Mouse (Mus musculus) neural tube, embryonic 11.5 days (tissue): ENCODE measurements around the gene Anapc11. TPM values are rescaled to one million over a fixed set of nuclear protein-coding genes. Genes with fewer than 3 reads are reported as not detected.
A peak's percentile ranks its signal among the peaks of the same experiment; 100 is the strongest.

Source experiments
- ATAC-seq: fragments of 200-750 bp; cut with Nextera tagmentation; 2 replicates; pipeline ENCODE4 v1.8.0; 2017; ENCODE audit warnings: moderate number of reproducible peaks, mild to moderate bottlenecking, moderate TSS enrichment, moderate library complexity; ENCODE audit not compliant: insufficient read depth, low FRiP score, low TSS enrichment
- DNase-seq: peaks from one replicate; pipeline ENCODE4 v3.0.0-alpha.2; 2015; ENCODE audit warnings: low spot score
- H3K27ac ChIP-seq: fragments of 300-500 bp; sonication (generic); 2 replicates; pipeline ENCODE4 v1.5.1; 2014; ENCODE audit warnings: low read depth, mild to moderate bottlenecking, low read length
- H3K27me3 ChIP-seq: fragments of 300-500 bp; sonication (generic); 2 replicates; pipeline ENCODE4 v1.6.1; 2014; ENCODE audit warnings: mild to moderate bottlenecking, low read length, mixed read lengths; ENCODE audit not compliant: control insufficient read depth, insufficient read depth
- H3K36me3 ChIP-seq: fragments of 300-500 bp; sonication (generic); 2 replicates; pipeline ENCODE4 v1.6.1; 2014; ENCODE audit warnings: mild to moderate bottlenecking, low read length, moderate library complexity, mixed read lengths; ENCODE audit not compliant: control insufficient read depth, insufficient read depth
- H3K4me1 ChIP-seq: fragments of 300-500 bp; sonication (generic); 2 replicates; pipeline ENCODE4 v1.6.1; 2014; ENCODE audit warnings: low read length, mixed read lengths; ENCODE audit not compliant: control insufficient read depth, insufficient read depth
- H3K4me2 ChIP-seq: fragments of 300-500 bp; sonication (generic); 2 replicates; pipeline ENCODE4 v1.6.1; 2014; ENCODE audit warnings: low read depth, mild to moderate bottlenecking, moderate library complexity
- H3K4me3 ChIP-seq: fragments of 300-500 bp; sonication (generic); 2 replicates; pipeline ENCODE4 v1.5.1; 2014; ENCODE audit warnings: low read depth, low read length
- H3K9ac ChIP-seq: fragments of 300-500 bp; sonication (generic); 2 replicates; pipeline ENCODE4 v1.6.1; 2014; ENCODE audit warnings: mild to moderate bottlenecking, low read length
- H3K9me3 ChIP-seq: fragments of 300-500 bp; sonication (generic); 2 replicates; pipeline ENCODE4 v1.6.1; 2016; ENCODE audit warnings: low read length; ENCODE audit not compliant: control insufficient read depth
- WGBS: fragments of 180-500 bp; shearing (Covaris S2); extraction: QIAGEN DNeasy Blood & Tissue Kit; methylation state at CpG from one replicate; pipeline ENCODE4 v1.1.7; 2014; 5-methylcytosine and 5-hydroxymethylcytosine counted together
- polyA plus RNA-seq: library from polyadenylated mRNA; unstranded; fragments of >200 nt; fragmentation: Nextera tagmentation; extraction: Ambion mirVana; gene quantifications from 2 replicates; pipeline ENCODE4 v1.2.1, GENCODE M21; 2014

The Anapc11 gene
- polyA plus RNA-seq, 1 experiment from 2014 or later = 199 TPM

GRCm38 (mm10) chr11:120609250-120609649 is 11.0 kb downstream of the Anapc11 start:
- no peak for ATAC-seq
- H3K27ac ChIP-seq = no peak overlapping the region
- no peaks in the 10 kb centered on the region for H3K9me3 ChIP-seq
- 34% methylated on average over 8 of the region's 8 CpGs for WGBS
- no peak for DNase-seq
- no peak overlapping the region for H3K4me2 ChIP-seq
- peaks cover 9% of the 10 kb centered on the region; the same call in 1 of the 2 replicates for H3K4me1 ChIP-seq
- H3K4me3 ChIP-seq = no peak overlapping the region
- peaks cover 14% of the 10 kb centered on the region for H3K36me3 ChIP-seq
- H3K9ac ChIP-seq = no peak overlapping the region
- 0 out of 2 replicates have a peak, but pooled peaks cover 2% of the 10 kb centered on the region for H3K27me3 ChIP-seq

DNA sequence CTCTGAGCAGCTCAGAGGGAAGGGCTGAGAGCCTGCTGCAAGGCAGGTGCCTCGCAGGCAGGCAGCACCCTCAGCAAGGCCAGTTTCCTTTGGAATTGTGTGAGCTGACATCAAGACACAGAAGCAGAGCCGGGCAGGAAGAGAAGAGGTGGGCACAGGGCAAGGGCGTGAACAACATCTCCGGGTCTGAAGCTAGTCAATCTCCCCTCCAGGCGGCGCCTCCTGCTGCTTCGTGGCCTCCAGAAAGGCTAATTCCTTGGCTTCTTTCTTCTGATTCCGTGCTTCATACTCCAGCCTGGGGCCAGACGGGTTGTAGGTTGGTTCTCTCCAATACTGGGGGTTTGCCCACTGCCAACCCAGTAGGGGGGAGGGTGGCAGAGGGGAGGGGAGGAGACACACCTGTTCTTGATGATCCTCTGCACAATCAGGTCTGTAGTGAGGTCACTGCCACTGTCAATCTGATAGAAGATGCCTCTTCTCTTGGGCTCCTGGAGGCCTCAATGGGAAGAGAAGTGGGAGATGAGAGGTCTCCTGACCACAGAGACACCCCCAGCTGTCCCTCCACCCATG is 12.3 kb downstream of the Anapc11 start:
- H3K9me3 ChIP-seq = no peaks in the 10 kb centered on the region
- no peak overlapping the region for H3K9ac ChIP-seq
- no peak overlapping the region for H3K4me2 ChIP-seq
- 0 out of 2 replicates have a peak, but pooled peaks cover 2% of the 10 kb centered on the region for H3K27me3 ChIP-seq
- 93% methylated on average over 9 of the region's 9 CpGs for WGBS
- H3K4me1 ChIP-seq = peaks cover 9% of the 10 kb centered on the region
- no peak for DNase-seq
- H3K36me3 ChIP-seq = peaks cover 11% of the 10 kb centered on the region
- ATAC-seq = no peak
- H3K4me3 ChIP-seq = no peak overlapping the region
- H3K27ac ChIP-seq = no peak overlapping the region

GRCm38 (mm10) chr11:120612763-120613162 is 14.5 kb downstream of the Anapc11 start:
- no peak overlapping the region for H3K9ac ChIP-seq
- peaks cover 9% of the 10 kb centered on the region for H3K36me3 ChIP-seq
- 48% methylated on average over 6 of the region's 6 CpGs for WGBS
- peaks cover 18% of the 10 kb centered on the region for H3K4me1 ChIP-seq
- no peaks in the 10 kb centered on the region for H3K9me3 ChIP-seq
- H3K27me3 ChIP-seq = 0 out of 2 replicates have a peak, but pooled peaks cover 2% of the 10 kb centered on the region
- peak; percentile 65 for DNase-seq
- ATAC-seq = no peak
- H3K27ac ChIP-seq = no peak overlapping the region
- no peak overlapping the region for H3K4me3 ChIP-seq
- H3K4me2 ChIP-seq = no peak overlapping the region

- H3K4me1 ChIP-seq = peaks cover 13% of the 10 kb centered on the region
- 88% methylated on average over 10 of the region's 10 CpGs for WGBS
- no peak overlapping the region for H3K4me3 ChIP-seq
- H3K4me2 ChIP-seq = no peak overlapping the region
- H3K27me3 ChIP-seq = no peaks in the 10 kb centered on the region
- no peak overlapping the region for H3K27ac ChIP-seq
- no peaks in the 10 kb centered on the region for H3K9me3 ChIP-seq
- H3K9ac ChIP-seq = no peak overlapping the region
- ATAC-seq (no peak), DNase-seq (no peak)
- peaks cover 11% of the 10 kb centered on the region for H3K36me3 ChIP-seq
Measured at GRCm38 (mm10) chr11:120613481-120613972, 15.3 kb downstream of the Anapc11 start.

DNA sequence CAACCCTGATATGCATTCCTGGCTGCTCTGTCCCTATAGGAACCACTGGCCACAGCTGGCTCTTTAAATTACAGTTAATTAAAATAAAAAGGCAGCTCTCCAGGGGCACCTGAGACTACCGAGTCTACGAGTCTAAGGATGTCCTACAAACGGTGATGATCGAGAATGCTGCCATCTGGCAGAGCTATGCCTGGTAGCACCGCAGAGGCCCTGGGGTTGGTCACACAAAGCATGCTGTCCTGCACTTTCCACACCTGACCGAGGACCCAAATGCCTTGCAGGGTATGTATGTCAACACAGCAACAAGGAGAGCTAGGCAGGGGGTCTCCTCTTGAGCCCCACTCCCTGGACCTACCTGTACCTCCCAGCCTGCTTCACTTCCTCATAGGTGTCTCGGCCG is 15.8 kb downstream of the Anapc11 start:
- Histone ChIP-seq H3K27me3 (no peaks in the 10 kb centered on the region), H3K4me1 (peaks cover 9% of the 10 kb centered on the region), H3K9me3 (no peaks in the 10 kb centered on the region), H3K9ac (no peak overlapping the region), H3K4me2 (no peak overlapping the region), H3K4me3 (no peak overlapping the region), H3K27ac (no peak overlapping the region), H3K36me3 (peaks cover 14% of the 10 kb centered on the region)
- DNase-seq (no peak), ATAC-seq (no peak)
- 88% methylated on average over 8 of the region's 8 CpGs for WGBS

DNA sequence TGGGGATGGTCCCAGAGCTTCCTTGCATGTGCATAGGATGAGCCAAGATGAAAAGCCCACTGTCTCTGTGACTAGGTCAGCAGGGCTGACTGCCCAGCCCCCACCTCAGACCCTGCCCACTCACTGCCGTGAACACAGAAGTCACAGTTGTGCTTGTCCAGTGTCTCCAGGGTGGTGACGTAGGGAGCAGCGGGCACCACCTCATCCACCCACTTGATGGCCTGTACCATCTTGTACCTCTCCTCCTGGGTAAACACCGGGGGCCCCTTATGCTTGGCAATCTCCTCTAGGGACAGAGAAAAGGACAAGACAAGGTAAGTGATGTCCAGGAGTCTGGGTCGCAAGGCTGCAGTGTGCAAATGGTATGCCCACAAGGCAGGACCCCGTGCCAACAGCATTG is 16.9 kb downstream of the Anapc11 start:
- H3K9ac ChIP-seq = no peak overlapping the region
- H3K4me3 ChIP-seq = no peak overlapping the region
- no peaks in the 10 kb centered on the region for H3K27me3 ChIP-seq
- DNase-seq (no peak), ATAC-seq (no peak)
- H3K4me1 ChIP-seq = peaks cover 9% of the 10 kb centered on the region
- no peak overlapping the region for H3K27ac ChIP-seq
- no peak overlapping the region for H3K4me2 ChIP-seq
- H3K9me3 ChIP-seq = no peaks in the 10 kb centered on the region
- 91% methylated on average over 6 of the region's 6 CpGs for WGBS
- peaks cover 15% of the 10 kb centered on the region for H3K36me3 ChIP-seq

DNA sequence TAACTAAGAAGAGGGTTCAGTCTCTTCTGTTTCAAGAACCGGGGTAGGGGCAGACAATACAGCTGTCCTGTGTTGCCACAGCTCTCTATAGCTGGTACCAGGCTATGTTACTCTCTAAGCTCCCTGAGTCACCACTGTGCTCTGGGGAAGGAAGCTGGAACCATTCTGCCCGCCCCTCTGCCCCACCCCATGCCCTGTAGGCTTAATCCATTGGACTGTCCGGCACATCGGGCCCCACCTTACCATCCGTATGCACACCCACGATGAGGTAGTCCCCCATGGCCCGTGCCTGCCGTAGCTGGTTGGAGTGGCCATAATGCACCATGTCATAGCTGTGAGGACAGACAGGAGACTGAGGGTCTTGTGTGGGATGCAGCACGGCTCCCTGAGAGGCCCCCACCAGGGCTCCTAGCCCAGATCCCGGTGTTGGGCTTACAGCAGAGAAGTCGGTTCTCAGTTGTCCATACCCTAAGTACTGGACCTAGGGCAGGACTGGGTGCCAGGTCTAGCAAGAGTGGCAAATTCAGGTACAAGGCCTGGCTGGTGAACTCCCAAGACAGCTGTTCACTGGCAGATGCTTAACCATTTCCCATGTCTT is 17.5 kb downstream of the Anapc11 start:
- Histone ChIP-seq H3K36me3 (peaks cover 16% of the 10 kb centered on the region), H3K4me1 (peaks cover 9% of the 10 kb centered on the region), H3K27ac (no peak overlapping the region), H3K4me3 (no peak overlapping the region), H3K9me3 (no peaks in the 10 kb centered on the region), H3K27me3 (no peaks in the 10 kb centered on the region), H3K4me2 (no peak overlapping the region), H3K9ac (peak overlapping the region; percentile 18)
- WGBS = 96% methylated on average over 11 of the region's 11 CpGs
- ATAC-seq (no peak), DNase-seq (no peak)

DNA sequence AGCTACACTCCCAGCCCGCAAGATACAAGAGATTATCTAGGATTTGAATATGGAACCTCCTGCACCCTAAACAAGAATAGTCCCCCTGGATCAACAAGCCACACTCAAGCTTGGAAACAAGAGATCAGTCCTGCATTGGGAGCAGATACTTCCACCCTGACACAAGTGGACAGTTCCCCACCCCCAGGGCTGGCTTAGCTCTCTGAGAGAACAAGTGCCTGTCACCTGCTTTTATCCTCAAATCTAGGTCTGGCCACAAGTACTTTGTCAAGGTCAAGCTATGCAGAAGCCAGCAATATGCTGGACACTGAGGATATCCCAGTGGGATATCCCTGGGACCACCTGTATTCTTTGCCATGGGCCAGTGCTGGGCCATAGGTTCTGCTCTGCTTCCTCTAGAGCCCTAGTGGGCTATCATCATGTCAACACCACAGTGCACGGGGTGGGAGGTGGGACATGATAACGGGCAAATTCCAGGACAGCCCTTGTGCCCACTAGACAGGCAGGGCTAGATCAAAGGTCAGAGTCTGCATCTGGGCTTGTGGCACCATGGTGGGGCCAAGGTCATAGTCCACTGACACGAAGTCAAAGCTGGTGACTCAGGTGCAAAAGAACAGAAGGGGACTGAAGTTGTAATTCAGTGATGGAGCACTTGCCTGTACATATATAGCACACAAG is 18.5 kb downstream of the Anapc11 start:
- Histone ChIP-seq H3K4me3 (peak overlapping the region; percentile 81), H3K36me3 (peaks cover 12% of the 10 kb centered on the region), H3K4me1 (peaks cover 9% of the 10 kb centered on the region), H3K27me3 (no peaks in the 10 kb centered on the region), H3K9ac (peak overlapping the region; percentile 80), H3K4me2 (peak overlapping the region; percentile 94), H3K9me3 (no peaks in the 10 kb centered on the region), H3K27ac (0 out of 2 replicates have a peak overlapping the region, but pooled peaks have one; percentile 60)
- 62% methylated on average over 4 of the region's 4 CpGs for WGBS
- DNase-seq (no peak), ATAC-seq (no peak)
